Mouse (Mus musculus) ES-E14 (cell line): ENCODE results near the gene Clec1a. TPM values are rescaled to one million over a fixed set of nuclear protein-coding genes. Genes with fewer than 3 reads are reported as not detected.

ENCODE experiments used
- DNase-seq: peaks from one replicate; pipeline ENCODE4 v3.0.0-alpha.2; 2013; ENCODE audit warnings: low read depth, low spot score
- H3K27ac ChIP-seq: 2 replicates; pipeline ENCODE4 v1.5.1; 2012; ENCODE audit warnings: low read depth, mild to moderate bottlenecking, low read length, moderate library complexity, mixed read lengths; ENCODE audit not compliant: poor library complexity, insufficient read depth, severe bottlenecking
- H3K36me3 ChIP-seq: 2 replicates; pipeline ENCODE4 v1.6.1; 2012; ENCODE audit warnings: mild to moderate bottlenecking, low read length, moderate library complexity, mixed read lengths; ENCODE audit not compliant: control insufficient read depth, poor library complexity, insufficient read depth, severe bottlenecking
- H3K4me1 ChIP-seq, 2 experiments: fragments of 150-350 bp in 1 of 2; sonication (generic) in 1 of 2; 2 replicates each; pipeline ENCODE4 v1.6.1; 2012; ENCODE audit warnings: low read length in 2 of 2, mild to moderate bottlenecking in 1 of 2, mixed read lengths in 1 of 2; ENCODE audit not compliant: control insufficient read depth in 2 of 2, insufficient read depth in 2 of 2, poor library complexity in 1 of 2
- H3K4me3 ChIP-seq, 2 experiments: fragments of 150-350 bp in 1 of 2; sonication (generic) in 1 of 2; 2 replicates each; pipeline ENCODE4 v1.5.1; 2012; ENCODE audit warnings: low read length in 2 of 2, low read depth in 1 of 2, mild to moderate bottlenecking in 1 of 2, mixed read lengths in 1 of 2; ENCODE audit not compliant: insufficient read depth in 1 of 2, poor library complexity in 1 of 2, severe bottlenecking in 1 of 2
- H3K9ac ChIP-seq: 2 replicates; pipeline ENCODE4 v1.6.1; 2012; ENCODE audit warnings: low read depth, mild to moderate bottlenecking, low read length, mixed read lengths; ENCODE audit not compliant: poor library complexity, insufficient read depth, severe bottlenecking
- H3K9me3 ChIP-seq: fragments of 150-350 bp; sonication (generic); 2 replicates; pipeline ENCODE4 v1.6.1; 2012; ENCODE audit warnings: low read depth, mild to moderate bottlenecking, low read length; ENCODE audit not compliant: control insufficient read depth, insufficient read depth
- CHD2 ChIP-seq: IDR thresholded peaks from 2 replicates; pipeline ENCODE4 v1.6.1; 2014; ENCODE audit warnings: mild to moderate bottlenecking, low read depth, low read length, inconsistent platforms
- HCFC1 ChIP-seq: IDR thresholded peaks from 2 replicates; pipeline ENCODE4 v1.6.1; 2012; ENCODE audit warnings: low read length, inconsistent platforms, borderline replicate concordance; ENCODE audit not compliant: insufficient read depth
- MAFK ChIP-seq: IDR thresholded peaks from 2 replicates; pipeline ENCODE4 v1.6.1; 2014; ENCODE audit warnings: mild to moderate bottlenecking, low read depth, low read length, inconsistent platforms; ENCODE audit not compliant: insufficient read depth
- ZC3H11A ChIP-seq: IDR thresholded peaks from 2 replicates; pipeline ENCODE4 v1.6.1; 2012; ENCODE audit warnings: low read depth, mild to moderate bottlenecking, inconsistent platforms, low read length, borderline replicate concordance
- ZNF384 ChIP-seq: IDR thresholded peaks from 2 replicates; pipeline ENCODE4 v1.6.1; 2012; ENCODE audit warnings: low read depth, low read length, inconsistent platforms
- in situ Hi-C, 2 experiments: fragments of 600-800 bp; cut with MboI; formaldehyde crosslinking; loops; one replicate each; pipeline ENCODE4 v1.15.1; 2025; ENCODE audit warnings: low sequenced_read_pairs in 2 of 2, inconsistent platforms in 1 of 2; ENCODE audit not compliant: unreplicated experiment in 2 of 2
- total RNA-seq: library from RNA; depleted of rRNA; stranded (reverse); fragments of 300-350 nt; gene quantifications from 2 replicates; pipeline ENCODE4 v1.2.3, GENCODE M21; 2012

The Clec1a gene
- total RNA-seq, 1 experiment, result not detected

GRCm38 (mm10) chr6:129414177-129414576 is 37.6 kb downstream of the Clec1a start:
- no peaks in the 10 kb centered on the region for H3K4me1 ChIP-seq
- no peak for DNase-seq
- H3K27ac ChIP-seq, result no peak overlapping the region
- no peak overlapping the region for H3K4me3 ChIP-seq
- in situ Hi-C loops, result no loop called here
- H3K9ac ChIP-seq, result no peak overlapping the region
- H3K36me3 ChIP-seq, result no peaks in the 10 kb centered on the region
- TF ChIP-seq ZNF384 (no peak), CHD2 (no peak), MAFK (no peak), HCFC1 (no peak)
- H3K9me3 ChIP-seq, result no peaks in the 10 kb centered on the region

- Histone ChIP-seq H3K9ac (no peak within 1 kb of the TSS), H3K36me3 (no peaks in the 10 kb centered on the region), H3K9me3 (no peaks in the 10 kb centered on the region), H3K4me1 (no peaks in the 10 kb centered on the region), H3K4me3 (no peak within 1 kb of the TSS), H3K27ac (no peak within 1 kb of the TSS)
- TF ChIP-seq HCFC1 (no peak), CHD2 (no peak)
- no peak for DNase-seq
- in situ Hi-C loops, result no loop called here
Observed at GRCm38 (mm10) chr6:129408562-129408961, 43.2 kb downstream of the Clec1a start, which contains the start of gene Clec9a. Clec9a (plus strand) TSS chr6:129408862.

GRCm38 (mm10) chr6:129407324-129407723 is 44.5 kb downstream of the Clec1a start:
- no peak overlapping the region for H3K9ac ChIP-seq
- no peaks in the 10 kb centered on the region for H3K4me1 ChIP-seq
- in situ Hi-C loops, result no loop called here
- no peaks in the 10 kb centered on the region for H3K36me3 ChIP-seq
- TF ChIP-seq ZC3H11A (no peak), HCFC1 (no peak), ZNF384 (no peak), MAFK (no peak)
- DNase-seq, result no peak
- H3K9me3 ChIP-seq, result no peaks in the 10 kb centered on the region
- H3K4me3 ChIP-seq, result no peak overlapping the region
- H3K27ac ChIP-seq, result no peak overlapping the region

- in situ Hi-C loops, result no loop called here
- Histone ChIP-seq H3K36me3 (no peaks in the 10 kb centered on the region), H3K4me1 (no peaks in the 10 kb centered on the region), H3K4me3 (no peak overlapping the region), H3K9me3 (no peaks in the 10 kb centered on the region), H3K27ac (no peak overlapping the region), H3K9ac (no peak overlapping the region)
- TF ChIP-seq ZNF384, result no peak
- DNase-seq, result no peak
Observed at GRCm38 (mm10) chr6:129405999-129406398, 45.8 kb downstream of the Clec1a start.

- DNase-seq, result no peak
- no peaks in the 10 kb centered on the region for H3K9me3 ChIP-seq
- in situ Hi-C loops, result no loop called here
- no peak overlapping the region for H3K27ac ChIP-seq
- TF ChIP-seq MAFK (no peak), CHD2 (no peak), HCFC1 (no peak), ZNF384 (no peak), ZC3H11A (no peak)
- H3K4me3 ChIP-seq, result no peak overlapping the region
- no peak overlapping the region for H3K9ac ChIP-seq
- H3K4me1 ChIP-seq, result no peaks in the 10 kb centered on the region
- no peaks in the 10 kb centered on the region for H3K36me3 ChIP-seq
Observed at GRCm38 (mm10) chr6:129403391-129403790, 48.4 kb downstream of the Clec1a start.
